Mouse (Mus musculus) cerebellum, postnatal 10 days (tissue): Measurements from ENCODE around the gene Hsh2d.

Experiments used
- DNase-seq, 2 experiments: peaks; one replicate each; pipeline ENCODE4 v3.0.0; 2021; ENCODE audit warnings: mixed read lengths in 2 of 2

Gene Hsh2d

GRCm38 (mm10) chr8:72190215-72190539 lies 739 bp downstream of the Hsh2d start:
- no peak for DNase-seq

- no peak for DNase-seq
These were observed 2.6 kb downstream of the Hsh2d start for GRCm38 (mm10) chr8:72192065-72192464.

GRCm38 (mm10) chr8:72197997-72198396 lies 8.6 kb downstream of the Hsh2d start:
- no peak for DNase-seq

- DNase-seq: no peak
These were observed 19.1 kb downstream of the Hsh2d start for GRCm38 (mm10) chr8:72208582-72208981.

DNA sequence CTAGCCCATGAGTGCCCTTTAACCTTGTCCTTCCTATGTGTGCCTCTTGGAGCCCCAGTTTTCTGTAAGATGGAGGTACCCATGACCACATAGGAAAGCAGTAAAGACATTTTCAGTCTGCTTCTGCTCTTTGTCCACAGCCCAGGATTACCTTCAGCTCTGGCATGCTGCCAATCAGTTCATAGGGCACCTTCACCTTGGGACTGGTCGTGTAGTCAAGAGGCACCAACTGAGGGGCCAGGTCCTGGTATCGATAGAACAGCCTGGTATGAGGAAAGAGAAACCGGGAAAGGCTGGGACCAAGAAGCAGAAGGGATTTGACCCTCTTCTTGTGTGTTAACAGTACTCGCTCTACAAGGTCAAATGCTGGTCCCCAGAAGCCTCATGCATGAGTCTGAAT lies 20.8 kb downstream of the Hsh2d start:
- no peak for DNase-seq

GRCm38 (mm10) chr8:72210710-72211109 lies 21.3 kb downstream of the Hsh2d start:
- DNase-seq: no peak

DNA sequence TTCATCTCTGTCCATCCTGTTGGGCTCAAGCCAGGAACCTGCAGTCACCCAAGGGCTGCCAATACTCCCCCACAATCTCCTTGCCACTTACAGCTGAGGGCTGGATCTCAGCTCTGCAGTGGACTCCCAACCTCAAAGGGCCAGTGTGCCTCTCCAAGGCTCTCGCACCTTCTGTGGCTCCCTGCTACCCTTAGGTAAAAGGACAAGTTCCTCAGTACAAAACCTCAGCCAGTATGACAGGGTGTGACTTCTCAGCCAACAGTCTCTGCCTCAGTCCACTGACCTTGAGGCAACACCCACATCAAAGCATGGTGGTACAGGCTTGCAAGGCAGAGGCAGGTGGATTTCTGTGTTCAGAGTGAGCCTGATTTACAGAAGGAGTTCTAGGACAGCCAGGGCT lies 22.4 kb downstream of the Hsh2d start:
- peak in 1 of 2 experiments; percentile 15 for DNase-seq

- DNase-seq: no peak
These were observed 23.3 kb downstream of the Hsh2d start, which contains the start of gene Cib3 for GRCm38 (mm10) chr8:72212751-72213150. Gene Cib3, minus strand, starts transcription at chr8:72212837.

- no peak for DNase-seq
These were observed 24.1 kb downstream of the Hsh2d start, which contains the start of gene Gm11034 for GRCm38 (mm10) chr8:72213536-72213935. Gene Gm11034, minus strand, starts transcription at chr8:72213636.

DNA sequence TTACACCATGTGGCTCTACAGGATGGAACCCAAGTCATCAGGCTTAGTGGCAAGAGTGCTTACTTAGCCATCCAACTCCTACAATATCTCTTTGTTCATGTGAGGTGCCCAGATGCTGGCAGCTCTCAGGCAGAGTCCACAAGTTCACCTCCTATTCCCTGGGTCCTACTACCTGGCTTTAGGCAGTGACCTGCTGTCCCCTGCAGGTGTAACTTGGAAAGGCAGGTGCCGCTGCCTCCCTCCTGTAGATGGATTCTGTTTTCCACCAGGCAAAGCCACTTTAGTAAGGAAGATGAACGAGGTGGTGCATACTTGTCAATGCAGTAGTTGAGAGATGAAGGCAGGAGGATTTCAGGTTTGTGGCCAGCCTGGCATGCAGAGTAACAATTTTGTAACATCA lies 25.6 kb downstream of the Hsh2d start:
- no peak for DNase-seq

- no peak for DNase-seq
These were observed 26.4 kb downstream of the Hsh2d start for GRCm38 (mm10) chr8:72215871-72216270.

- no peak for DNase-seq
These were observed 29.5 kb downstream of the Hsh2d start for GRCm38 (mm10) chr8:72218781-72219540.

- peak; percentile 93 for DNase-seq
These were observed 30.3 kb downstream of the Hsh2d start, which contains the start of gene Fam32a for GRCm38 (mm10) chr8:72219541-72220363. Gene Fam32a, plus strand, starts transcription at chr8:72219730.

GRCm38 (mm10) chr8:72220758-72221157 lies 31.3 kb downstream of the Hsh2d start:
- no peak for DNase-seq

DNA sequence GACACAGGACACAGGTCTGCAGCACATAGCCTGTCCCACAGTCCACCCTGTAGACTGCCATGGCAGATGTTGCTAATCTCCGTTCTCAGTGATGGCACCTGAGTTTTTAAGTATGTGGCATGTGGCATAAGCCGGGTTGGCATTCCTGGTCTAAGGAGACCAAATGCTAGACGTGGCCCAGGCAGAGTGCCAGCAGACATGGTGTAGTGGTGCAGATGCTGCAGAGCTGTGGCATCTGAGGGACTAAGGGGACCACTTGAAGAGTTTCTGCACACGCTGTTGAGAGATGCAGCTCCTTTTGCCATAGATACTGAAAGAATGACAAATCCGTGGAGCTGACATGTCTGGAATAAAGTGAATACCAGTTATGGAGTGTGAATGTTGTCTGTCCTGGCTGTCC lies 33.2 kb downstream of the Hsh2d start:
- DNase-seq: peak in 1 of 2 experiments; percentile 33

DNA sequence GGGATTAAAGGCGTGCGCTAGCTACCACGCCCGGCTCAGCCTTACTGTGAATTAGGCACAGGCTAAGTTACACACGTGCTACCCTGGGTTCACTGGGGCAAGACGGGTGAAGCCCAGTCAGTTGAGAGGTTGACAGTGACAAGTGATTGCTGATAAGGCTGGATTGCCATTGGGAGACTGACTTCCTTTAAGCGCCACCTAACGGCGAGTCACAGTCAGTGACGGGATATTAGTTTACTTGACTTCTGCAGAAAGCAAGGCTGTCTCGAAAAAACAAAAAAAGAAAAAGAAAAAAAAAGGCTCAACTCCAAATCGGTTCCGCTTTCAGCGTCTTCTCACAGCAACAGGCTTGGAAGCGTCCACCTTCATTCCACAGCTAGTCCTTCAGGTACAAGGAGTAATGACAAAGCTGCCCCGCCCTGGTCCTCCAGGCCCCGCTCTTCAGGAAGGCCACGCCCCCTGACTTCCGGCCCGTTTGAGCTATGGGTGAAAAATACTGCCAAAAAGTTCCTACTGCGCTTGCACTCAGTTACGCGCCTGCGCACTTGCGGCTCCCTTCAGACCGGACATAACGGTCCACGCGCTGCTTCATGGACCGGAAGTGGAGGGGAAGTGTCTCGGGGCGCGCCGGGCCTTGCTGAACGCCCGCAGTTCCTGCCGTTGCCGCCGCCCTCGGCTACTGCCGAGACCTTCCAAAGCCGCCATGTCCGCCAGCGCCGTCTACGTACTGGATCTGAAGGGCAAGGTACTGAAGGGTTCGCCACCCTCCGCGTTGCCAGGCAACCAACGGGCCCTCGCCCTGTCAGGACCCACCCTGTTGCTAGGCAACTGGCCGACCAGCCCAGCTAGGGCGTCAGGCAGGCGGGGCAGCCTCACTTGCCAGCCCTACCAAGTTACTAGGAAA lies 50.3 kb downstream of the Hsh2d start, which contains the start of gene Ap1m1:
Ap1m1 (plus strand) TSS at position 520 of the 904 bp plus-strand sequence.
- peak; percentile 99 for DNase-seq

DNA sequence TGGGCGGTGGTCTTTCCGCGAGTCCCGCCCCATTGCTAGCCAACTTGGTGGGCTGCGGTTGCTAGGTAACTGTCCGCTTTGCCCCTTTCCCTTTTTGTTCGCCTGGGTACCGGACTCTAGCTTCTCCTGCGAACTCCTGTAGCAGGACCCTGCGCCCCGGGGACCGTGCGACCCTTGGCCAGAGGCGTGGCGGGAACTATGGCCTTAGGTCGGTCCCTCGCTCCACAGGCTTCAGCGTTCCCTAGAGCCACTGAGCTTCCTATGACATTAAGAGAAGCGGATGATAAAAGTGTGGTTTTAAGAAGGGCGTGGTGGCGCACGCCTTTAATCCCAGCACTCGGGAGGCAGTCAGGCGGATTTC lies 50.9 kb downstream of the Hsh2d start:
- no peak for DNase-seq

DNA sequence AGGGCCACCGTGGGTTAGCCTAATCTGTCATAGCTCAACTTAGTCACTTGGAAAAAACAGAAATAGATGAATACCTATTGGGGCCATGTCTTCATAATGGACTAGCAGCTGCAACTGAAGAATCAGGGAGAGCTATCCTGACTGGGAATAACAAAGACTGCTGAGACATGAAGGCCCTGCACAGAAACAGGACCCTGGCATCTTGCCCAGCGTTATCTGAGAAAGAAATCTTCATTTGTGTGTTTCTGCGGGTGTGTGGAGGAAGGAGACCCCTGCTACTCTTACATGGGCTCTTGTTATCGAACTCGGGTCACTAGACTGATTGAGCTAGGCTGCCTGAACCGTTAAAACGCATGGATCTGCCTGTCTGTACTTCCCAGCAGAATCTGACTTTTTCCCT lies 51.5 kb downstream of the Hsh2d start:
- peak; percentile 40 to 44 for DNase-seq

DNA sequence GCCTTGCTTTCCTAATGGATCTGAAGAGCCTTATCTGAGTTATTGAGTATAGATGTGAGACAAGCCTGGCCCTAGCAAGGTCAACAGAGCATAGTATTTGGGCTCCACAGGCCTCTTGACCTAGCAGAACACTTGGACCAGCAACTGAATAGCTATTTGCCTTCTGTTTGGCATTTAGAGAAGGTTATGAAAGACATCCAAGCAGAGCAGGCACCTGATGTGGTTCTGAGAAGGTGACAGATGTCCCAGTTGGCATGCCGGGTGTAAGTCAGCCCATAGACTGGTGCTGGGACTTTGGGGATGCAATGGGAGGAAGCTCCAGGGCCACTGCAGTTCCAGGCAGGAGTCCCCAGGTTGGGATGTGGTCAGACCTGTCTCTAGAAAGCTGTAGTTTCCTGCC lies 52.8 kb downstream of the Hsh2d start:
- no peak for DNase-seq

GRCm38 (mm10) chr8:72244610-72245009 lies 55.2 kb downstream of the Hsh2d start:
- no peak for DNase-seq
